Mouse (Mus musculus): ENCODE measurements around the gene Pik3r2. TPM values are rescaled to one million over a fixed set of nuclear protein-coding genes. Genes with fewer than 3 reads are reported as not detected.

Pik3r2 gene
- polyA plus RNA-seq, 1 experiment from 2014 or later: 92.5 TPM

DNA sequence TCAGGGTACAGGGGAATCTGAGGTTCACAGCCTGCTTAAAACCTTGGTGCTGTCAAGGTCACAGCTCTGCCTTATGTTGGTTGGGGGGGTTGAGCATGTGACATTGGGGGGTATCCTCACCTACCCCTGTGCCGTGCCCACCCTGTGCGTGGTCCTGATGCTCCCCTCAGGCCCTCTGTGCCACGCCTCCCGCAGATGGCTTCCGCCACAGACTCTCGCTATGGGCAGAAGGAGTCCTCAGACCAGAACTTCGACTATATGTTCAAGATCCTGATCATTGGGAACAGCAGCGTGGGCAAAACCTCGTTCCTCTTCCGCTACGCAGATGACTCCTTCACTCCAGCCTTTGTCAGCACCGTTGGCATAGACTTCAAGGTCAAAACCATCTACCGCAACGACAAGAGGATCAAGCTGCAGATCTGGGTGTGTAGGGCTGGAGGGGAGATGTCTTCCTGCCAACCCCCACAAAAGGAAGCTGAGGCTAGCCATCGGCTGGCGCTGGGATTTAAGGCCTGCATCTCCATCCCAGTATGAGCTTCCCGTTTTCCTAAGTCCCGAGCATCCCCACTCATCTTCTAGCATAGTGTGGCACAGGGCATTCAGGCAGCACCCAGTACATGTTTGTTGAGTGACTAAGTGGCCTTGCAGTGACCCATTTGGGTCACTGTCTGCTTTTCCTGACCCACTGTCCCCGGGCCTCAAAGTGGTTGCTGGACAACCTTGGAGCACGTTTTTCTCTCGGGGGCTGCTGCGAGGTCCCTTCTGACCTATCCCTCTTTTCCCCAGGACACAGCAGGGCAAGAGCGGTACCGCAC, 20.6 kb downstream of the Pik3r2 start:
- Histone ChIP-seq H3K9me3 (replicated peaks) (no peaks in the 10 kb centered on the region), H3K36me3 (peaks cover 25% of the 10 kb centered on the region), H3K27ac (replicated peaks) (no peak overlapping the region), H3K9ac (no peak overlapping the region), H3K4me1 (peaks cover 55% of the 10 kb centered on the region), H3K27me3 (no peaks in the 10 kb centered on the region), H3K4me2 (replicated peaks) (peak overlapping the region; percentile 98), H3K4me3 (replicated peaks) (peak overlapping the region; percentile 83)
- no peak for ATAC-seq (ENCODE audit: insufficient number of reproducible peaks, low FRiP score, low TSS enrichment, low read depth)
- 79% methylated on average over 24 of the region's 24 CpGs for WGBS

GRCm38 (mm10) chr8:70754871-70755660, 21.4 kb downstream of the Pik3r2 start:
- Histone ChIP-seq H3K4me2 (replicated peaks) (peak overlapping the region; percentile 98), H3K27ac (replicated peaks) (peak overlapping the region; percentile 67), H3K4me3 (replicated peaks) (peak overlapping the region; percentile 83), H3K27me3 (no peaks in the 10 kb centered on the region), H3K4me1 (peaks cover 49% of the 10 kb centered on the region), H3K9ac (peak overlapping the region; percentile 79), H3K9me3 (replicated peaks) (no peaks in the 10 kb centered on the region), H3K36me3 (peaks cover 25% of the 10 kb centered on the region)
- 0 out of 2 replicates have a peak, but pooled peaks have one; percentile 4 for ATAC-seq (ENCODE audit: insufficient number of reproducible peaks, low FRiP score, low TSS enrichment, low read depth)
- WGBS: 12% methylated on average over 50 of the region's 50 CpGs

GRCm38 (mm10) chr8:70754043-70754870, 22.3 kb downstream of the Pik3r2 start, which contains the start of gene Rab3a:
Gene Rab3a (plus strand): TSS chr8:70754679.
- Histone ChIP-seq H3K4me2 (replicated peaks) (peak within 1 kb of the TSS; percentile 98), H3K9me3 (replicated peaks) (no peaks in the 10 kb centered on the region), H3K4me1 (peaks cover 41% of the 10 kb centered on the region), H3K36me3 (peaks cover 25% of the 10 kb centered on the region), H3K4me3 (replicated peaks) (peak within 1 kb of the TSS; percentile 83), H3K9ac (peak within 1 kb of the TSS; percentile 79), H3K27me3 (no peaks in the 10 kb centered on the region), H3K27ac (replicated peaks) (peak within 1 kb of the TSS; percentile 79)
- peak; percentile 98 for ATAC-seq (ENCODE audit: insufficient number of reproducible peaks, low FRiP score, low TSS enrichment, low read depth)
- WGBS: 8% methylated on average over 37 of the region's 37 CpGs

- H3K27ac ChIP-seq (replicated peaks): peak overlapping the region; percentile 79
- no peak for ATAC-seq (ENCODE audit: insufficient number of reproducible peaks, low FRiP score, low TSS enrichment, low read depth)
- H3K4me3 ChIP-seq (replicated peaks): peak overlapping the region; percentile 6
- no peak overlapping the region; the same call in 1 of the 2 replicates for H3K9ac ChIP-seq
- 18% methylated on average over 21 of the region's 21 CpGs for WGBS
- peak overlapping the region; percentile 30 for H3K4me2 ChIP-seq (replicated peaks)
- peaks cover 33% of the 10 kb centered on the region for H3K4me1 ChIP-seq
- peaks cover 23% of the 10 kb centered on the region for H3K36me3 ChIP-seq
- H3K9me3 ChIP-seq (replicated peaks): no peaks in the 10 kb centered on the region
- peaks cover 9% of the 10 kb centered on the region; the same call in 1 of the 2 replicates for H3K27me3 ChIP-seq
Observed at GRCm38 (mm10) chr8:70753151-70753550, 23.4 kb downstream of the Pik3r2 start.

- H3K4me3 ChIP-seq (replicated peaks): no peak overlapping the region
Observed at GRCm38 (mm10) chr8:70752000-70752764, 24.3 kb downstream of the Pik3r2 start.

GRCm38 (mm10) chr8:70750128-70750680, 26.3 kb downstream of the Pik3r2 start:
- no peaks in the 10 kb centered on the region for H3K36me3 ChIP-seq
- no peaks in the 10 kb centered on the region for H3K9me3 ChIP-seq (replicated peaks)
- peaks cover 24% of the 10 kb centered on the region for H3K4me1 ChIP-seq
- 70% methylated on average over 13 of the region's 13 CpGs for WGBS
- H3K27ac ChIP-seq (replicated peaks): no peak overlapping the region
- no peak overlapping the region for H3K9ac ChIP-seq
- H3K4me2 ChIP-seq (replicated peaks): no peak overlapping the region
- ATAC-seq (ENCODE audit: insufficient number of reproducible peaks, low FRiP score, low TSS enrichment, low read depth): no peak
- H3K4me3 ChIP-seq (replicated peaks): no peak overlapping the region
- peaks cover 38% of the 10 kb centered on the region for H3K27me3 ChIP-seq

More at GRCm38 (mm10) chr8:70752000-70752764, 24.3 kb downstream of the Pik3r2 start:
- 22% methylated on average over 11 of the region's 11 CpGs for WGBS
- Histone ChIP-seq H3K9me3 (replicated peaks) (no peaks in the 10 kb centered on the region), H3K4me1 (peaks cover 33% of the 10 kb centered on the region), H3K9ac (no peak overlapping the region), H3K27me3 (peaks cover 18% of the 10 kb centered on the region), H3K27ac (replicated peaks) (peak overlapping the region; percentile 79), H3K36me3 (peaks cover 14% of the 10 kb centered on the region), H3K4me2 (replicated peaks) (no peak overlapping the region)
- ATAC-seq (ENCODE audit: insufficient number of reproducible peaks, low FRiP score, low TSS enrichment, low read depth): no peak

GRCm38 (mm10) chr8:70749097-70749674, 27.3 kb downstream of the Pik3r2 start:
- Histone ChIP-seq H3K27me3 (peaks cover 48% of the 10 kb centered on the region), H3K4me1 (peaks cover 23% of the 10 kb centered on the region), H3K4me2 (replicated peaks) (no peak overlapping the region), H3K9me3 (replicated peaks) (no peaks in the 10 kb centered on the region), H3K27ac (replicated peaks) (no peak overlapping the region), H3K9ac (no peak overlapping the region), H3K4me3 (replicated peaks) (no peak overlapping the region), H3K36me3 (no peaks in the 10 kb centered on the region)
- no peak for ATAC-seq (ENCODE audit: insufficient number of reproducible peaks, low FRiP score, low TSS enrichment, low read depth)
- 74% methylated on average over 19 of the region's 19 CpGs for WGBS

DNA sequence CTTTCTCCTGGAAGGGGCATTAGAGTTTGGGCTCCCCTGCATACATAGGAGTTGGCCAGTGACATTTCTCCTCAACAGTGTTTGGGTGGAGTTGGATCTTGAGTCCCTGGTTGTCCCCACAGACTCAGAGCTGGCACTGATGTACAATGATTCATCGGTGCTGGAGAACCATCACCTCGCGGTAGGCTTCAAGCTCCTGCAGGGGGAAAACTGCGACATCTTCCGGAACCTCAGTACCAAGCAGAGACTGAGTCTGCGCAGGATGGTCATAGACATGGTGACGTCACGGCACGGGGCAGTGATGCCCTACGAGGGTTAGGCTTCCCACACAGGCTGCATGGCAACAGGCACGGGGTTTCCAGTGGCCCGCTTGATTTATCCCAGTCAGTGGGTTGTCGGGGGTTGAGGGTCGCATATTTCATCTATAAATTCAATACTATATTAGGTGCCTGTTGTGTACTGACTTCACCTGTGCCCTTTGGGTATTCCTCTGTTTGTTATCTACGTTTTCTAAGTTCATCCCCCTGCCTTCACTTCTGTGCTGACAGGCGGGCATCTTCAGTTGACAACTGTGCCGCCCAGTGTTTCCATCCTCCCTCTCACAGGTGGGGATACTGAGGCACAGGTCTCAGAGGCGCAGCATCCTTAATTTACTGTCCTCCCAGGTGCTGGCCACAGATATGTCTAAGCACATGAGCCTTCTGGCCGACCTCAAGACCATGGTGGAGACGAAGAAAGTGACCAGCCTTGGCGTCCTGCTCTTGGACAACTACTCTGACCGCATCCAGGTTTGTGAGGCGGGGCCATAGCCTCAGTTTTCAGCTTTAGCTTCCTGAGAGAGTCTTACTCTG, 28.0 kb downstream of the Pik3r2 start:
- Histone ChIP-seq H3K9me3 (replicated peaks) (no peaks in the 10 kb centered on the region), H3K4me1 (peaks cover 23% of the 10 kb centered on the region), H3K4me3 (replicated peaks) (no peak overlapping the region), H3K9ac (no peak overlapping the region), H3K36me3 (no peaks in the 10 kb centered on the region), H3K27ac (replicated peaks) (no peak overlapping the region), H3K27me3 (peaks cover 55% of the 10 kb centered on the region), H3K4me2 (replicated peaks) (no peak overlapping the region)
- WGBS: 83% methylated on average over 23 of the region's 23 CpGs
- ATAC-seq (ENCODE audit: insufficient number of reproducible peaks, low FRiP score, low TSS enrichment, low read depth): no peak

GRCm38 (mm10) chr8:70747211-70747890, 29.2 kb downstream of the Pik3r2 start:
- H3K9me3 ChIP-seq (replicated peaks): no peaks in the 10 kb centered on the region
- ATAC-seq (ENCODE audit: insufficient number of reproducible peaks, low FRiP score, low TSS enrichment, low read depth): no peak
- H3K4me1 ChIP-seq: peaks cover 20% of the 10 kb centered on the region
- no peak overlapping the region for H3K9ac ChIP-seq
- no peak overlapping the region for H3K4me3 ChIP-seq (replicated peaks)
- H3K36me3 ChIP-seq: no peaks in the 10 kb centered on the region
- WGBS: 83% methylated on average over 18 of the region's 18 CpGs
- peaks cover 66% of the 10 kb centered on the region for H3K27me3 ChIP-seq
- H3K27ac ChIP-seq (replicated peaks): no peak overlapping the region
- no peak overlapping the region for H3K4me2 ChIP-seq (replicated peaks)

Measured in embryonic facial prominence, embryonic 15.5 days (tissue).